Mouse (Mus musculus): ENCODE results near the gene Fbxo28. TPM values are rescaled to one million over a fixed set of nuclear protein-coding genes. Genes with fewer than 3 reads are reported as not detected.
"Not testable (repeated sequence)": the region's sequence is repeated elsewhere in the genome, so short reads cannot be mapped to it uniquely, and the experiment has no call there.

The Fbxo28 gene
- total RNA-seq, 4 experiments from 2014 or later: 45.3 to 49.9 (median 48.9) TPM

DNA sequence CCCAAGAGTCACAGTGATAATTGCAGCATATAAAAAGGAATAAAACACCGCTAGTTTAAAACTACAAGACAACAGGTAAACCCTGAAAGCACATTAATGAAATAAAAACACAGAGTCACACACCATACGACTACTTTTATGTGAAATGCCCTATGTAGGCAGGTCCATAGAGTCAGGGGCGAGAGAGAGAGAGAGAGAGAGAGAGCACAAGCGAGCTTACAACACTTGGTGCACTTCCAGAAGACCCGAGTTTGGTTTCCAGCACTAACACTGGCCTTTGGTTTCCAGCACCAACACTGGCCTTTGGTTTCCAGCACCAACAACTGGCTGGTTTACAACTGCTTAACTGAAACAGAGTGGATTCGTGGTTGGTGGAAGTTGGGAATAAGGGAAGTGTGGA, 564 bp upstream of the Fbxo28 start:
- no peak for DNase-seq (ENCODE audit: low spot score in 2 of 2)

GRCm38 (mm10) chr1:182340281-182340680, 1.1 kb downstream of the Fbxo28 start:
- no peak for DNase-seq (ENCODE audit: low spot score in 2 of 2)

GRCm38 (mm10) chr1:182338961-182339565, 2.4 kb downstream of the Fbxo28 start:
- no peak for DNase-seq (ENCODE audit: low spot score in 2 of 2)

DNA sequence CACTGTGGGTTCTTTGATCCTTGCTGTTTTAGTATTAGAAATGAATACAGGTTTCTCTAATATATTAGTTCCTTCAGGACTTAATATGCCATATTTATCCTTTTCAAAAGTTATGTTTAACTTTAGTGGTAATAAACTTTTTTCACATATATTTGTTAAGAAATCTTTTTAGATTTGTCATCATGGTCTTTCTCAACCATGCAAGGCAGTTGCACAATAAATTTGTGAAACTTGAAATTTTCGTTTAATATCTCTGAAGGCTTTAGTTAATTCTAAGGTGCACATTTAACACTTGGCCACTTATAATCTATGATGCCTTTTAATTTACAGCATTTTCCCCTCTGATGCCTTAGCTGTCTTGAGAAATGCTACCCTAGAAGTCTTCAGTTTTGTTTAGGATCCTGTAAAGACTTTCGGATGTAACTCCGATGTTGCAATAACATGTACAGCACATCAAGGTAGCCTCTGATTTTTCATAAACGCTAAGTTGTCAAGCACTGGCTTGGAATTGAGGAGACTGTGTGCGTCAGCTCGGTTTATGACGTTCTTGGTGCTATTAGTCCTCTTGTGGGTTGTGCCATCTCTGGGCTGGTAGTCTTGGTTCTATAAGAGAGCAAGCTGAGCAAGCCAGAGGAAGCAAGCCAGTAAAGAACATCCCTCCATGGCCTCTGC, 7.5 kb downstream of the Fbxo28 start:
- DNase-seq (ENCODE audit: low spot score in 2 of 2): no peak

DNA sequence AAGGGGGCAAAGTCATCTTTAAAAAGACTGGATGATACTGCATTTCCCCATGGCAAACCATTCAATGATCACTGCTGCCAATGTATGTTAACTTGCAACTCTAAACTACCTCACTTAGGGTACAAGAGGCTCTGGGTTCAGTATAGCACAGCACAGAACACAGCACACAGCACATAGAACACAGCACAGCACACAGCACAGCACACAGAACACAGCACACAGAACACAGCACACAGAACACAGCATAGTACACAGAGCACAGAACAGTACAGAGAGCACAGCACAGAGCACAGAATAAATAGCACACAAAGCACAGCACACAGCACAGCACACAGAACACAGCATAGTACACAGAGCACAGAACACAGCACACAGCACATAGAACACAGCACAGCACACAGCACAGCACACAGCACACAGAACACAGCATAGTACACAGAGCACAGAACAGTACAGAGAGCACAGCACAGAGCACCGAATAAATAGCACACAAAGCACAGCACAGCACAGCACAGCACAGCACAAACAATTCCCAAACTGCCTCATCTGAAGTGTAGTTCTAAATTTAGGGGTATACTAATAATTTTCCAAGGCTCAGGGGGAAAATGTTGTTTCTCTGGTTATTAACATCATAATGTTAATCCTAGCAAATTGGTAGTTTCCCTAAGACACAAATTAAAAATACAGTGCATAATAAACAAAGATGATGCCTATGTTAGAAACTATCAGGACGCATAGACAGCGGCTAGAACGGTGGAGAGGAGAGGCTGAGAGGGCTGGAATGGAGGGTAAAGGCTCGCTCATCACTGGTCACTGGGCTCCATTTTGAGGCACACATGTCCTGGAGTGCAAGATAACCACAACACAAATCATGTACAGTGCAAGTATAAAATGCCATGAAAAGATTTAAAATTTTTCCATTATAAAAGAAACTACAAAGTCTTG, 9.1 kb downstream of the Fbxo28 start:
- no peak for DNase-seq (ENCODE audit: low spot score in 2 of 2)

DNA sequence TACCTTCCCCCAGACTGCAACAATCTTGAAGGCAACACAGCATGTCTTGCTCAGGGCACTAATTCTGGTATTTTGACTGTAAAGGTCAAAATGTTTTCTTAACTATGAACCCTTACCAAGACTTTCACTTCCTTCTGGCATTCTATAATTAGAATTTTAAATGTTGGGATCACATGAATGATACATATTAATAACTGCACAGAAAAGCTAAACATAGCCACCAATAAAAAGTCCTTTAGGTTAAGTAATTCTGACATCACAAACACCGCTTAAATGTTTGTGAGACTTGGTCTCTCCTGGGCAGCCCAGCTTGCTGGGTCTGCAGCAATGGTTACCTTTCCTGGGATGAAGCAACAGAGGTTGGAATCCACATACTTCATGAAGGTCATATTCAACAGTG, 15.5 kb downstream of the Fbxo28 start:
- no peak for DNase-seq (ENCODE audit: low spot score in 2 of 2)

GRCm38 (mm10) chr1:182324552-182324951, 16.9 kb downstream of the Fbxo28 start:
- no peak for DNase-seq (ENCODE audit: low spot score in 2 of 2)

GRCm38 (mm10) chr1:182323139-182323538, 18.3 kb downstream of the Fbxo28 start:
- no peak for DNase-seq (ENCODE audit: low spot score in 2 of 2)

GRCm38 (mm10) chr1:182314201-182314600, 27.2 kb downstream of the Fbxo28 start:
- DNase-seq (ENCODE audit: low spot score in 2 of 2): no peak

DNA sequence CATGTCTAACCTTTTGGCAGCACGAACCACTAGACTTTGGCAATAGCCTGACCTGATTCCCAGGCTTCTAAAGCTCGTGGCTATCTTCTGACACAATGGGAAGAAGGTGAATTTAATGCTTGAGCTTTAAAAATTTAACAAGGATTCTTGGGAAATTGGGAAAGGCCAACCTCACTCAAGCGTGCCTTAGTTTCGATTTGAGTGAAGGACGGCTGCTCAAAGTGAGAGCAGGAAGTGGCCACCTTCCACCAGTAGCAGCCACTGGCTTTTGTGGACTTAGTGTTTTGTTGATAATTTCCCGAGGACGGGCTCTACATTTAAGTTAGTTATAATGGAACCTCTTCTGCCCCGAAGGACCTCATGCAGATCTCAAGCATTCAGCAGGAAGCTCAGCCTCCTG, 28.2 kb downstream of the Fbxo28 start:
- DNase-seq (ENCODE audit: low spot score in 2 of 2): no peak

DNA sequence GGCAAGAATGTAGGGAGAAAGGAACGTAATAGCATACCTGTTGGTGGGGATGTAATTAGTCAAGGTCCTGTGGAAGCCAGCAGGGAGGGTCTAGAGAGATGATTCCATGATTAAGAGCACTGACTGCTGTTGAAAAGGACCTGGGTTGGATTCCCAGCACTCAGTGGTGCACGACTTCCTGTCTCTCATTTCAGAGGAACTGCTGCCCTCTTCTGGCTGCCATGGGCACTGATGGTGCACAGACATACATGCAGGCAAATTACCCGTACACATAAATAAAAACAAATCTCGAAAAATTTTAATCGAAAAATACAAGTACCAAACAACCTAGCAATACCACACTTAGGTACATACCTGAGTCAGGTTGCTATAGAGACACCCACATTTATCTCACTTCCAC, 30.1 kb downstream of the Fbxo28 start:
- DNase-seq (ENCODE audit: low spot score in 2 of 2): no peak

GRCm38 (mm10) chr1:182310316-182310715, 31.1 kb downstream of the Fbxo28 start:
- no peak for DNase-seq (ENCODE audit: low spot score in 2 of 2)

GRCm38 (mm10) chr1:182309403-182309802, 32.0 kb downstream of the Fbxo28 start:
- no peak for DNase-seq (ENCODE audit: low spot score in 2 of 2)

DNA sequence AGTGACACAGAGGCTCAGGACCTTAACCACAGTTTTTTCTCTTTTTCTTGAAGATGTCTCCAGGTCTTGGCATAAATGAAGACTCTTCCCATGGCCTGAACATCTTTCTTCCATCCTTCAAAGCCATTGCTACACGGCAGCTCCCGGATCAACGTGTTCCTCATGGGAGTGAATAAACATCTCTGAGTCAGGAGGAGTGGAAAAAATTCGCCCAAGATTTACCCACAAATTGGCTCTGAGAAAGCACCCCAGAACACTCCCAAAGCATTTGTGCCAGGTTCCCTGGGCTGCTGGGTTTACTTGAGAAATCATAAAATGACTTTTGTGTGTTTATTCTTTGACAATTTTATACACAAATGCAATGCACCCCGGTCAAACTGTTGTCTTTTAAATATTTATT, 38.5 kb downstream of the Fbxo28 start:
- DNase-seq (ENCODE audit: low spot score in 2 of 2): no peak

GRCm38 (mm10) chr1:182302176-182302870, 39.1 kb downstream of the Fbxo28 start:
- DNase-seq (ENCODE audit: low spot score in 2 of 2): no peak

DNA sequence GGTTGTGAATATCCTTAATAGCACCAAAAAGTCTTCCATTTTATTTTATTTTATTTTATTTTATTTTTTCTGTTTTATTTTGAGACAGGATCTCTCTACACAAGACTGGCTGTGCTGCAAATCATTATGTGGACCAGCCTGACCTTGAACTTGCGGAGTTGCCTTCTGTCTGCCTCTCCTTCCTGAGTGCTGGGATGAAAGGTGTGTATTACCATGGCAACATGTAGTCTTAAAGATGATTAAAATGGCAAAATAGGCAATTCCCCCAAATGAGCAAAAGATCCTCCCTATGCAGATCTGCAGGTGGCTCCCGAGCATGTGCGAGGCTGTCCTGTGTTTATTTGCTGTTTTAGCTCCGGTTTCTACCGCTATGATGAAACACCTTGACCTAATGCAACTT, 43.6 kb downstream of the Fbxo28 start:
- no peak for DNase-seq (ENCODE audit: low spot score in 2 of 2)

GRCm38 (mm10) chr1:182297246-182297645, 44.2 kb downstream of the Fbxo28 start:
- no peak for DNase-seq (ENCODE audit: low spot score in 2 of 2)

DNA sequence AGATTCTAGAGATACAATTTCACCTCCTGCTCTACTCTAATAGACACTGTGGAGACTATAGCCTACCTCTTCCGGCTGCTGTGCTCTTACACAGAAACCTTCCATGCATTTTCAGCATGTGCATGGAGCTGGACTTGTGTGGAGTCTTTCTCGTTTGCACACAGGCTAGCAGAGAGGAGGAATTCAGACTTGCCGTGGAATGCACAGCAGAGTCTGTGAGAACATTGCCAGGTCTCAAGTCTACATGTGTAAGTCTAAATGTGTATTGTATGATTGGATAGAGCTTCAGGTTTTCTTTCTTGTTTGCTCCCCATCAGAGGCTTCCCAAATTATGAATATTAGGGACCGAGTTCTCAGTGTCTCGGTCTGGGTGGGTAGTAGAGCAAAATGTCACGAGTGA, 44.6 kb downstream of the Fbxo28 start:
- DNase-seq (ENCODE audit: low spot score in 2 of 2): no peak

GRCm38 (mm10) chr1:182296141-182296540, 45.3 kb downstream of the Fbxo28 start:
- no peak for DNase-seq (ENCODE audit: low spot score in 2 of 2)

DNA sequence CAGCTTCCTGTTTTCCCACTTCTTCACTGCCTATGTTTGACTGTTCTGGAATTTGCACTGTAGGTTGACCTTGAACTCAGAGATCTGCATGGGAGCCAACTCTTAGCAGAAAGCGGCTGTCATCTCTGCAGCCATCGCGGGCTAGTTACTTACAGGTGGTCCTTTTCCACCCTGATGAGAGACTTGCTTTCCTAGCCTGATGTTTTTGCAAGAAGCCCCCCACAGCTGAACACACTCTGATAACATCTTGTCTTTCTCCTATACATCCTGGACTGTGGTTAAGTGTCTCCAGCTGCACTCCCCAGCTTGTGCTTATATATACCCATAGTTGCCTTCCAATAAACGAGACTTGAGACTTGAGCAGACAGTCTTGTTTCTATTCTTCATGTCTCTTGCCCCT, 49.1 kb downstream of the Fbxo28 start:
- DNase-seq (ENCODE audit: low spot score in 2 of 2): no peak

DNA sequence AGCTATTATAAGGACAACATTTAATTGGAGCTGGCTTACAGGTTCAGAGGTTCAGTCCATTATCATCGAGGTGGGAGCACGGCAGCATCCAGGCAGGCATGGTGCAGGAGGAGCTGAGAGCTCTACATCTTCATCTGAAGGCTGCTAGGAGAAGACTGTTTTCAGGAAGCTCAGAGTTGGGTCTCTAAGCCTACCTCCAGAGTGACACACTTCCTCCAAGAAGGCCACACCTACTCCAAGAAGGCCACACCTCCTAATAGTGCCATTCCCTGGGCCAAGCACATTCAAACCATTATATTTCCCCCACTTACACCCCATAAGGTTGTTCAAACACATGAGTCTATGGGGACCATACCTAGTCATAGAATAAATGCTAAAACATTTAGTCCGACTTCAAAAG, 50.7 kb downstream of the Fbxo28 start:
- not testable (repeated sequence) for DNase-seq (ENCODE audit: low spot score in 2 of 2)

DNA sequence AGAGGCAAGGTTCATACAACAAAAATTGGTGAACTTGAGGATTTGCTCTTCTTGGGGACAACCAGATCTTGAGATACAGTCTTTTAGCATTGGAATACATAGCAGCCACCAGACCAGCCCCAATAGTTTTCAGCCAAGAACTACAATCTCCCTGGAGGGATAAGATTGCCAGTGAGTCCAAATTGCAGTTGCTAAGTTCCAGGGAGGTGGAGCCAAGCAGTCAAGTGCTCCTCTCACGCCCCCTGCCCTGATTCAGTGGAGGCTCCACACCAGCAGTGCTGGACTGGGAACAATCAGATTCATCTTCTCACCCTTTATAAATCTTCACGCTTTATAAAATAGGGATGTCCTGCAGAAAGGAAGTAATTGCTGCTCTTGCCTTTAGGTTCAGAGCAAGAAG, 51.6 kb downstream of the Fbxo28 start:
- no peak for DNase-seq (ENCODE audit: low spot score in 2 of 2)
